Mouse (Mus musculus): Measurements from ENCODE around the gene Micu2. TPM values are rescaled to one million over a fixed set of nuclear protein-coding genes. Genes with fewer than 3 reads are reported as not detected.

Micu2 gene
- polyA plus RNA-seq, 1 experiment: 10.7 TPM

- Histone ChIP-seq H3K4me3 (ENCODE audit: extremely low read depth, insufficient read depth, insufficient read length) (no peak overlapping the region), H3K27me3 (ENCODE audit: control insufficient read depth, insufficient read depth, low read length) (no peaks in the 10 kb centered on the region), H3K4me1 (ENCODE audit: control insufficient read depth, insufficient read depth, insufficient read length) (no peaks in the 10 kb centered on the region), H3K36me3 (ENCODE audit: control insufficient read depth, insufficient read depth, low read length) (no peaks in the 10 kb centered on the region), H3K27ac (ENCODE audit: insufficient read depth, low read length) (no peak overlapping the region)
- no peak for DNase-seq (ENCODE audit: low read depth in 1 of 2, low spot score in 2 of 2)
- WGBS: 81% methylated on average over 7 of the region's 7 CpGs
- TF ChIP-seq CTCF (IDR thresholded peaks at IDR 0.05; ENCODE audit: extremely low read depth, insufficient read depth, insufficient read length, insufficient replicate concordance): no peak
- no peak for TF ChIP-seq POLR2A (IDR thresholded peaks at IDR 0.05; ENCODE audit: low read depth, low read length)
Observed at GRCm38 (mm10) chr14:57982450-57982849, 16.6 kb downstream of the Micu2 start.

GRCm38 (mm10) chr14:57981720-57982418 is 17.2 kb downstream of the Micu2 start:
- H3K36me3 ChIP-seq (ENCODE audit: control insufficient read depth, insufficient read depth, low read length): no peaks in the 10 kb centered on the region
- H3K4me1 ChIP-seq (ENCODE audit: control insufficient read depth, insufficient read depth, insufficient read length): no peaks in the 10 kb centered on the region
- no peak overlapping the region for H3K4me3 ChIP-seq (ENCODE audit: extremely low read depth, insufficient read depth, insufficient read length)
- no peak for TF ChIP-seq POLR2A (IDR thresholded peaks at IDR 0.05; ENCODE audit: low read depth, low read length)
- TF ChIP-seq CTCF (IDR thresholded peaks at IDR 0.05; ENCODE audit: extremely low read depth, insufficient read depth, insufficient read length, insufficient replicate concordance): no peak
- no peak overlapping the region for H3K27ac ChIP-seq (ENCODE audit: insufficient read depth, low read length)
- no peaks in the 10 kb centered on the region for H3K27me3 ChIP-seq (ENCODE audit: control insufficient read depth, insufficient read depth, low read length)
- no peak for DNase-seq (ENCODE audit: low read depth in 1 of 2, low spot score in 2 of 2)
- WGBS: 67% methylated on average over 14 of the region's 14 CpGs

- TF ChIP-seq CTCF (IDR thresholded peaks at IDR 0.05; ENCODE audit: extremely low read depth, insufficient read depth, insufficient read length, insufficient replicate concordance) (no peak), POLR2A (IDR thresholded peaks at IDR 0.05; ENCODE audit: low read depth, low read length) (no peak)
- no peak overlapping the region for H3K27ac ChIP-seq (ENCODE audit: insufficient read depth, low read length)
- DNase-seq (ENCODE audit: low read depth in 1 of 2, low spot score in 2 of 2): no peak
- H3K27me3 ChIP-seq (ENCODE audit: control insufficient read depth, insufficient read depth, low read length): no peaks in the 10 kb centered on the region
- no peak overlapping the region for H3K4me3 ChIP-seq (ENCODE audit: extremely low read depth, insufficient read depth, insufficient read length)
- 90% methylated on average over 8 of the region's 8 CpGs for WGBS
- no peaks in the 10 kb centered on the region for H3K4me1 ChIP-seq (ENCODE audit: control insufficient read depth, insufficient read depth, insufficient read length)
- no peaks in the 10 kb centered on the region for H3K36me3 ChIP-seq (ENCODE audit: control insufficient read depth, insufficient read depth, low read length)
Observed at GRCm38 (mm10) chr14:57980776-57981175, 18.3 kb downstream of the Micu2 start.

- no peak overlapping the region for H3K4me3 ChIP-seq (ENCODE audit: extremely low read depth, insufficient read depth, insufficient read length)
- no peak overlapping the region for H3K27ac ChIP-seq (ENCODE audit: insufficient read depth, low read length)
- no peak for DNase-seq (ENCODE audit: low read depth in 1 of 2, low spot score in 2 of 2)
- H3K4me1 ChIP-seq (ENCODE audit: control insufficient read depth, insufficient read depth, insufficient read length): no peaks in the 10 kb centered on the region
- H3K36me3 ChIP-seq (ENCODE audit: control insufficient read depth, insufficient read depth, low read length): no peaks in the 10 kb centered on the region
- TF ChIP-seq CTCF (IDR thresholded peaks at IDR 0.05; ENCODE audit: extremely low read depth, insufficient read depth, insufficient read length, insufficient replicate concordance) (no peak), POLR2A (IDR thresholded peaks at IDR 0.05; ENCODE audit: low read depth, low read length) (no peak)
- 83% methylated on average over 3 of the region's 3 CpGs for WGBS
- H3K27me3 ChIP-seq (ENCODE audit: control insufficient read depth, insufficient read depth, low read length): no peaks in the 10 kb centered on the region
Observed at GRCm38 (mm10) chr14:57980179-57980578, 18.9 kb downstream of the Micu2 start.

GRCm38 (mm10) chr14:57978144-57978543 is 20.9 kb downstream of the Micu2 start:
- no peak for TF ChIP-seq CTCF (IDR thresholded peaks at IDR 0.05; ENCODE audit: extremely low read depth, insufficient read depth, insufficient read length, insufficient replicate concordance)
- DNase-seq (ENCODE audit: low read depth in 1 of 2, low spot score in 2 of 2): no peak
- Histone ChIP-seq H3K27ac (ENCODE audit: insufficient read depth, low read length) (no peak overlapping the region), H3K36me3 (ENCODE audit: control insufficient read depth, insufficient read depth, low read length) (no peaks in the 10 kb centered on the region), H3K4me3 (ENCODE audit: extremely low read depth, insufficient read depth, insufficient read length) (no peak overlapping the region), H3K4me1 (ENCODE audit: control insufficient read depth, insufficient read depth, insufficient read length) (no peaks in the 10 kb centered on the region), H3K27me3 (ENCODE audit: control insufficient read depth, insufficient read depth, low read length) (no peaks in the 10 kb centered on the region)
- 88% methylated on average over 5 of the region's 5 CpGs for WGBS

- TF ChIP-seq CTCF (IDR thresholded peaks at IDR 0.05; ENCODE audit: extremely low read depth, insufficient read depth, insufficient read length, insufficient replicate concordance): no peak
- no peak for TF ChIP-seq POLR2A (IDR thresholded peaks at IDR 0.05; ENCODE audit: low read depth, low read length)
- DNase-seq (ENCODE audit: low read depth in 1 of 2, low spot score in 2 of 2): no peak
- H3K36me3 ChIP-seq (ENCODE audit: control insufficient read depth, insufficient read depth, low read length): no peaks in the 10 kb centered on the region
- no peak overlapping the region for H3K4me3 ChIP-seq (ENCODE audit: extremely low read depth, insufficient read depth, insufficient read length)
- H3K4me1 ChIP-seq (ENCODE audit: control insufficient read depth, insufficient read depth, insufficient read length): no peaks in the 10 kb centered on the region
- no peaks in the 10 kb centered on the region for H3K27me3 ChIP-seq (ENCODE audit: control insufficient read depth, insufficient read depth, low read length)
- 93% methylated on average over 6 of the region's 6 CpGs for WGBS
- no peak overlapping the region for H3K27ac ChIP-seq (ENCODE audit: insufficient read depth, low read length)
Observed at GRCm38 (mm10) chr14:57975656-57976055, 23.4 kb downstream of the Micu2 start.

GRCm38 (mm10) chr14:57971986-57972525 is 27.0 kb downstream of the Micu2 start:
- Histone ChIP-seq H3K4me1 (ENCODE audit: control insufficient read depth, insufficient read depth, insufficient read length) (no peaks in the 10 kb centered on the region), H3K27me3 (ENCODE audit: control insufficient read depth, insufficient read depth, low read length) (no peaks in the 10 kb centered on the region), H3K4me3 (ENCODE audit: extremely low read depth, insufficient read depth, insufficient read length) (no peak overlapping the region), H3K36me3 (ENCODE audit: control insufficient read depth, insufficient read depth, low read length) (peaks cover 7% of the 10 kb centered on the region), H3K27ac (ENCODE audit: insufficient read depth, low read length) (no peak overlapping the region)
- TF ChIP-seq CTCF (IDR thresholded peaks at IDR 0.05; ENCODE audit: extremely low read depth, insufficient read depth, insufficient read length, insufficient replicate concordance): no peak
- no peak for TF ChIP-seq POLR2A (IDR thresholded peaks at IDR 0.05; ENCODE audit: low read depth, low read length)
- no peak for DNase-seq (ENCODE audit: low read depth in 1 of 2, low spot score in 2 of 2)
- WGBS: 73% methylated on average over 12 of the region's 12 CpGs

Measured in spleen, adult 2 months (tissue).